Mouse (Mus musculus) ES-Bruce4 (cell line): ENCODE results near the gene Ncor2.
A peak's percentile ranks its signal among the peaks of the same experiment; 100 is the strongest.

ENCODE experiments used
- CTCF ChIP-seq: IDR thresholded peaks from one replicate; pipeline ENCODE4 v1.8.1; 2011; ENCODE audit warnings: low read depth, low read length
- EP300 ChIP-seq: IDR thresholded peaks from 2 replicates; pipeline ENCODE4 v1.6.1; 2011; ENCODE audit warnings: low read depth, low read length; ENCODE audit not compliant: insufficient read depth
- POLR2A ChIP-seq: IDR thresholded peaks from one replicate; pipeline ENCODE4 v1.8.1; 2011; ENCODE audit warnings: low read length; ENCODE audit not compliant: insufficient read depth

- TF ChIP-seq POLR2A, result no peak
- no peak for TF ChIP-seq CTCF
- TF ChIP-seq EP300, result 0 out of 2 replicates have a peak, but pooled peaks have one; percentile 13
Measured at GRCm38 (mm10) chr5:125153201-125153816, 25.7 kb downstream of the Ncor2 start.
